In genomic region chr12:80804861-80805428, GRCm38 (mm10) we compare ENCODE assay signal across 22 mouse cellular contexts. TPM values are rescaled to one million over a fixed set of nuclear protein-coding genes. Genes with fewer than 3 reads are reported as not detected.
DNase-seq lines count a peak whose midpoint lies in the region; ATAC-seq and TF ChIP-seq lines count a peak whose summit lies in the region.
"Had no signal": no experiment of that assay in that cellular context is flagged by ENCODE, and none has a peak within 500 bp of the region (broad histone marks: within the 10 kb centered on the region; RNA-seq: fewer than 3 reads in every experiment).

No protein-coding gene starts in this region.

- TF ChIP-seq CTCF in intestine, postnatal 0 days (IDR thresholded peaks at IDR 0.05; ENCODE audit: low read depth), result no peak
- no peak for TF ChIP-seq CTCF in stomach, postnatal 0 days (IDR thresholded peaks at IDR 0.05; ENCODE audit: low read depth)

- no peaks in the 10 kb centered on the region for H3K9me3 ChIP-seq in intestine, embryonic 16.5 days (ENCODE audit: control insufficient read depth, low read length)
- no peaks in the 10 kb centered on the region for H3K9me3 ChIP-seq in intestine, postnatal 0 days (ENCODE audit: control insufficient read depth)
- no peaks in the 10 kb centered on the region for H3K9me3 ChIP-seq in liver, embryonic 15.5 days (replicated peaks)
- H3K9me3 ChIP-seq in liver, embryonic 11.5 days (ENCODE audit: control insufficient read depth, low read length), result no peaks in the 10 kb centered on the region
- no peaks in the 10 kb centered on the region for H3K9me3 ChIP-seq in liver, embryonic 16.5 days (replicated peaks; ENCODE audit: control insufficient read depth, low read length)
- no peaks in the 10 kb centered on the region for H3K9me3 ChIP-seq in stomach, postnatal 0 days (ENCODE audit: control insufficient read depth, low read length)
- H3K9me3 ChIP-seq: embryonic facial prominence, embryonic 13.5 days; forebrain, embryonic 12.5 days; heart, embryonic 12.5 days; hindbrain, embryonic 15.5 days had no signal

- no peak overlapping the region for H3K4me2 ChIP-seq in intestine, embryonic 16.5 days (ENCODE audit: low read depth, low read length)
- H3K4me2 ChIP-seq in intestine, postnatal 0 days (replicated peaks; ENCODE audit: low read depth), result no peak overlapping the region
- no peak overlapping the region for H3K4me2 ChIP-seq in liver, embryonic 15.5 days
- no peak overlapping the region for H3K4me2 ChIP-seq in liver, embryonic 11.5 days
- H3K4me2 ChIP-seq in liver, embryonic 16.5 days (ENCODE audit: low read depth, low read length), result no peak overlapping the region
- no peak overlapping the region for H3K4me2 ChIP-seq in stomach, postnatal 0 days (replicated peaks; ENCODE audit: low read depth)
- H3K4me2 ChIP-seq: embryonic facial prominence, embryonic 13.5 days; forebrain, embryonic 12.5 days; heart, embryonic 12.5 days; hindbrain, embryonic 15.5 days had no signal

- no peak for TF ChIP-seq EP300 in stomach, postnatal 0 days (optimal IDR thresholded peaks at IDR 0.05)

- H3K4me3 ChIP-seq in intestine, embryonic 16.5 days (ENCODE audit: low read length), result no peak overlapping the region
- no peak overlapping the region for H3K4me3 ChIP-seq in intestine, postnatal 0 days (ENCODE audit: low read depth, low read length)
- no peak overlapping the region for H3K4me3 ChIP-seq in liver, embryonic 15.5 days (replicated peaks)
- H3K4me3 ChIP-seq in liver, embryonic 11.5 days (ENCODE audit: low read depth, low read length), result no peak overlapping the region
- H3K4me3 ChIP-seq in liver, embryonic 16.5 days (ENCODE audit: low read depth, low read length), result no peak overlapping the region
- H3K4me3 ChIP-seq in stomach, postnatal 0 days (ENCODE audit: low read depth, low read length), result no peak overlapping the region
- H3K4me3 ChIP-seq: embryonic facial prominence, embryonic 13.5 days; forebrain, embryonic 12.5 days; heart, embryonic 12.5 days; hindbrain, embryonic 15.5 days had no signal

- peaks cover 22% of the 10 kb centered on the region for H3K4me1 ChIP-seq in intestine, embryonic 16.5 days (ENCODE audit: control insufficient read depth, insufficient read depth, low read length)
- no peaks in the 10 kb centered on the region; the same call in none of the 2 replicates for H3K4me1 ChIP-seq in intestine, postnatal 0 days (replicated peaks; ENCODE audit: control insufficient read depth, insufficient read depth, low read length)
- peaks cover 67% of the 10 kb centered on the region for H3K4me1 ChIP-seq in liver, embryonic 15.5 days (replicated peaks)
- peaks cover 42% of the 10 kb centered on the region for H3K4me1 ChIP-seq in liver, embryonic 11.5 days (replicated peaks; ENCODE audit: control insufficient read depth, insufficient read depth, low read length)
- H3K4me1 ChIP-seq in liver, embryonic 16.5 days (ENCODE audit: control insufficient read depth, low read depth, low read length), result peaks cover 30% of the 10 kb centered on the region
- no peaks in the 10 kb centered on the region for H3K4me1 ChIP-seq in stomach, postnatal 0 days (replicated peaks; ENCODE audit: control insufficient read depth, insufficient read depth)

- H3K9ac ChIP-seq in intestine, embryonic 16.5 days (ENCODE audit: low read depth, low read length), result no peak overlapping the region
- H3K9ac ChIP-seq in intestine, postnatal 0 days (ENCODE audit: low read depth, low read length), result no peak overlapping the region
- H3K9ac ChIP-seq in liver, embryonic 15.5 days, result no peak overlapping the region
- no peak overlapping the region for H3K9ac ChIP-seq in liver, embryonic 11.5 days (ENCODE audit: low read depth, low read length)
- H3K9ac ChIP-seq in liver, embryonic 16.5 days (ENCODE audit: low read depth, low read length), result no peak overlapping the region
- no peak overlapping the region for H3K9ac ChIP-seq in stomach, postnatal 0 days (ENCODE audit: low read length)
- H3K9ac ChIP-seq: embryonic facial prominence, embryonic 13.5 days; forebrain, embryonic 12.5 days; heart, embryonic 12.5 days; hindbrain, embryonic 15.5 days had no signal

- WGBS in intestine, embryonic 16.5 days, result 91% methylated on average over 6 of the region's 6 CpGs
- WGBS in intestine, postnatal 0 days, result 88% methylated on average over 6 of the region's 6 CpGs
- 41% methylated on average over 6 of the region's 6 CpGs for WGBS in liver, embryonic 15.5 days (ENCODE audit: insufficient replicate concordance)
- 75% methylated on average over 6 of the region's 6 CpGs for WGBS in liver, embryonic 11.5 days
- 41% methylated on average over 6 of the region's 6 CpGs for WGBS in liver, embryonic 16.5 days (ENCODE audit: insufficient replicate concordance)
- 89% methylated on average over 6 of the region's 6 CpGs for WGBS in stomach, postnatal 0 days

- DNase-seq in liver, embryonic 11.5 days (ENCODE audit: low spot score), result no peak
- no peak for DNase-seq in stomach, postnatal 0 days (ENCODE audit: low spot score)
- no peak for DNase-seq in ovary, postnatal 36 days (ENCODE audit: low spot score)
- DNase-seq: adrenal gland, postnatal 10 days; cerebellum, adult 11 months; cerebellum, adult 9-10 months; cerebellum, postnatal 25 days; gastrocnemius, postnatal 10 days; heart, postnatal 36 days had no signal

- ATAC-seq in intestine, embryonic 16.5 days, result 0 out of 2 replicates have a peak, but pooled peaks have one; percentile 4
- ATAC-seq in intestine, postnatal 0 days, result no peak
- no peak for ATAC-seq in liver, embryonic 15.5 days (ENCODE audit: insufficient read depth)
- no peak for ATAC-seq in liver, embryonic 11.5 days (replicated peaks; ENCODE audit: low FRiP score)
- 0 out of 2 replicates have a peak, but pooled peaks have one; percentile 9 for ATAC-seq in liver, embryonic 16.5 days (ENCODE audit: low read depth)
- ATAC-seq in megakaryocyte-erythroid progenitor cell, adult 5-6 weeks (replicated peaks; ENCODE audit: low FRiP score, low TSS enrichment, poor library complexity, severe bottlenecking), result peak; percentile 42
- ATAC-seq in stomach, postnatal 0 days (ENCODE audit: low FRiP score, low TSS enrichment), result no peak
- ATAC-seq: forebrain, embryonic 16.5 days had no signal

- no peaks in the 10 kb centered on the region for H3K36me3 ChIP-seq in intestine, embryonic 16.5 days (ENCODE audit: control insufficient read depth, insufficient read depth, low read length)
- H3K36me3 ChIP-seq in intestine, postnatal 0 days (ENCODE audit: control insufficient read depth, insufficient read depth), result peaks cover 6% of the 10 kb centered on the region; the same call in 1 of the 2 replicates
- no peaks in the 10 kb centered on the region for H3K36me3 ChIP-seq in liver, embryonic 15.5 days (replicated peaks)
- H3K36me3 ChIP-seq in liver, embryonic 11.5 days (ENCODE audit: control insufficient read depth, insufficient read depth, low read length), result no peaks in the 10 kb centered on the region
- H3K36me3 ChIP-seq in liver, embryonic 16.5 days (ENCODE audit: control insufficient read depth, insufficient read depth), result no peaks in the 10 kb centered on the region
- H3K36me3 ChIP-seq in stomach, postnatal 0 days (ENCODE audit: control insufficient read depth, insufficient read depth, low read length), result no peaks in the 10 kb centered on the region
- H3K36me3 ChIP-seq: embryonic facial prominence, embryonic 13.5 days; forebrain, embryonic 12.5 days; hindbrain, embryonic 15.5 days had no signal

- H3K27me3 ChIP-seq in intestine, embryonic 16.5 days (replicated peaks; ENCODE audit: control insufficient read depth, insufficient read depth, low read length), result no peaks in the 10 kb centered on the region
- no peaks in the 10 kb centered on the region for H3K27me3 ChIP-seq in intestine, postnatal 0 days (replicated peaks; ENCODE audit: control insufficient read depth, insufficient read depth, low read length)
- H3K27me3 ChIP-seq in liver, embryonic 15.5 days, result no peaks in the 10 kb centered on the region
- no peaks in the 10 kb centered on the region for H3K27me3 ChIP-seq in liver, embryonic 11.5 days (replicated peaks; ENCODE audit: control insufficient read depth, insufficient read depth, low read length)
- no peaks in the 10 kb centered on the region for H3K27me3 ChIP-seq in liver, embryonic 16.5 days (ENCODE audit: control insufficient read depth, insufficient read depth, low read depth, low read length)
- no peaks in the 10 kb centered on the region for H3K27me3 ChIP-seq in stomach, postnatal 0 days (ENCODE audit: control insufficient read depth, insufficient read depth, low read length)
- H3K27me3 ChIP-seq: CH12.LX; embryonic facial prominence, embryonic 13.5 days; forebrain, embryonic 12.5 days; heart, embryonic 12.5 days; hindbrain, embryonic 15.5 days had no signal

- H3K27ac ChIP-seq in intestine, embryonic 16.5 days (ENCODE audit: low read length), result no peak overlapping the region
- no peak overlapping the region for H3K27ac ChIP-seq in intestine, postnatal 0 days (ENCODE audit: low read depth, low read length)
- 0 out of 2 replicates have a peak overlapping the region, but pooled peaks have one; percentile 19 for H3K27ac ChIP-seq in liver, embryonic 15.5 days (replicated peaks)
- no peak overlapping the region for H3K27ac ChIP-seq in liver, embryonic 11.5 days (ENCODE audit: low read depth, low read length)
- H3K27ac ChIP-seq in liver, embryonic 16.5 days (ENCODE audit: low read length), result no peak overlapping the region
- H3K27ac ChIP-seq in stomach, postnatal 0 days (replicated peaks), result no peak overlapping the region
- H3K27ac ChIP-seq: embryonic facial prominence, embryonic 13.5 days; forebrain, embryonic 12.5 days had no signal

RNA-seq across cellular contexts. Expression of gene Susd6, which starts 14.6 kb away (rescaled TPM):
- 16.4 and 20.0 TPM in 2 replicates for polyA plus RNA-seq in intestine, embryonic 16.5 days (2015; fragmentation: Nextera tagmentation; extraction: Ambion mirVana)
- polyA plus RNA-seq in intestine, postnatal 0 days (2015; fragmentation: Nextera tagmentation; extraction: Ambion mirVana), result 16.9 and 17.6 TPM in 2 replicates
- polyA plus RNA-seq in liver, embryonic 15.5 days (2015; fragmentation: Nextera tagmentation; extraction: Ambion mirVana), result 13.7 and 15.8 TPM in 2 replicates
- 21.5 and 21.7 TPM in 2 replicates for polyA plus RNA-seq in liver, embryonic 11.5 days (2014; fragmentation: Nextera tagmentation; extraction: Ambion mirVana)
- polyA plus RNA-seq in liver, embryonic 16.5 days (2015; fragmentation: Nextera tagmentation; extraction: Ambion mirVana), result 14.6 and 15.2 TPM in 2 replicates
- 26.0 and 27.0 TPM in 2 replicates for total RNA-seq in megakaryocyte-erythroid progenitor cell, adult 5-6 weeks (2014; fragmentation: Nextera tagmentation)
- 17.3 and 26.4 TPM in 2 replicates for total RNA-seq in megakaryocyte-erythroid progenitor cell, adult 5-6 weeks (2017)
- 12.3 and 12.9 TPM in 2 replicates for polyA plus RNA-seq in stomach, postnatal 0 days (2015; fragmentation: Nextera tagmentation; extraction: Ambion mirVana)

RNA-seq across cellular contexts. Expression of gene Ccdc177, which starts 44.5 kb away (rescaled TPM):
- 0.02 and 0.09 TPM in 2 replicates for polyA plus RNA-seq in intestine, embryonic 16.5 days (2015; fragmentation: Nextera tagmentation; extraction: Ambion mirVana)
- 0.03 and 0.10 TPM in 2 replicates for polyA plus RNA-seq in intestine, postnatal 0 days (2015; fragmentation: Nextera tagmentation; extraction: Ambion mirVana)
- not detected in 2 replicates for polyA plus RNA-seq in liver, embryonic 15.5 days (2015; fragmentation: Nextera tagmentation; extraction: Ambion mirVana)
- polyA plus RNA-seq in liver, embryonic 11.5 days (2014; fragmentation: Nextera tagmentation; extraction: Ambion mirVana), result not detected in 2 replicates
- not detected in 2 replicates for polyA plus RNA-seq in liver, embryonic 16.5 days (2015; fragmentation: Nextera tagmentation; extraction: Ambion mirVana)
- total RNA-seq in megakaryocyte-erythroid progenitor cell, adult 5-6 weeks (2014; fragmentation: Nextera tagmentation), result not detected in 2 replicates
- total RNA-seq in megakaryocyte-erythroid progenitor cell, adult 5-6 weeks (2017), result not detected in 2 replicates
- 0.06 and 0.07 TPM in 2 replicates for polyA plus RNA-seq in stomach, postnatal 0 days (2015; fragmentation: Nextera tagmentation; extraction: Ambion mirVana)
- total RNA-seq: CH12.LX; heart, postnatal 36 days had no signal
- polyA plus RNA-seq: C2C12; heart, embryonic 16.5 days had no signal

Comparison
In these comparisons a context has a peak if more than half of its experiments do, and no peak if none do; other contexts are left out.
1. ATAC-seq: peak in intestine, embryonic 16.5 days (single experiment), liver, embryonic 16.5 days (single experiment) and megakaryocyte-erythroid progenitor cell, adult 5-6 weeks (single experiment); none in intestine, postnatal 0 days (single experiment), liver, embryonic 15.5 days (single experiment), liver, embryonic 11.5 days (single experiment) and stomach, postnatal 0 days (single experiment).